Mouse (Mus musculus) kidney, adult 18-20 months (tissue): ENCODE measurements around the gene Palm2.
A peak's percentile ranks its signal among the peaks of the same experiment; 100 is the strongest.

Source experiments
- DNase-seq: peaks from one replicate; pipeline ENCODE4 v3.0.0; 2021

Palm2 gene

DNA sequence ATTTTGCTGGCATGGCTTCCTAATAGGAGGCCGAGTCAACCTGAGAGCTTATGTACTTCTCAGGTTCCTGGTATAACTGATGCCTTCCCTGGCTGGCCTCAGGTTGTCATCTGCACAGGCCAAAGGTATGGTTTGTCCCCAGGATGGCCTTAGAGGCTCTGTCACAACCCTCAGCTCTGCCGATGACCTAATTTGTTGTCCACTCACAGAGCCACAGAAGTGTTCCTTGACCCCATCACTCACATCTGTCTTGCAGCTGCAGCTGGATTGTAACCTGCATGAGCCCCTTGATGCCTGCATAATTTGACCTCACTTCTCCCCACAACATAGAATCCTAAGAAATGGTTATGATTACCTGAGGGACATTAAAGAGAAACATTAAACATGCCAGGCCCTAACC lies 190.8 kb downstream of the Palm2 start:
- DNase-seq, result no peak

DNA sequence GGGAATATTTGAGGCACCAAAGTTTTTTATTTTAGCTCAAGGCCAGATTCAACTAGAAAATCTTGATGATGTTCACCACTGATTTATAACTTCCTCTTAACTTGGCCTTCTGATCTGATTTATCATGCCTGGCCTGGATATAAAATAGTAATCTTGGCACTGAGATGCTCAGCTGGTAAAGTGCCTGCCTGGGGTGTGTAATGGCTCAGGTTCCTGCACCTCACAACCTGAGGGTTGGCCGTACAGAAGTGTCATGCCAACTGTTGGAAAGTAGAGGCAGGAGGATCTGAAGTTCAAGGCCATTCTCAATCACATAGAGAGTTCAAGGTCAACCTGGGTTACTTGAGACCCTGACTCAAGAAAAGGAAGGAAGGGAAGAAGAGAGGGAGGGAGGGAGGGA lies 191.3 kb downstream of the Palm2 start:
- DNase-seq, result no peak

DNA sequence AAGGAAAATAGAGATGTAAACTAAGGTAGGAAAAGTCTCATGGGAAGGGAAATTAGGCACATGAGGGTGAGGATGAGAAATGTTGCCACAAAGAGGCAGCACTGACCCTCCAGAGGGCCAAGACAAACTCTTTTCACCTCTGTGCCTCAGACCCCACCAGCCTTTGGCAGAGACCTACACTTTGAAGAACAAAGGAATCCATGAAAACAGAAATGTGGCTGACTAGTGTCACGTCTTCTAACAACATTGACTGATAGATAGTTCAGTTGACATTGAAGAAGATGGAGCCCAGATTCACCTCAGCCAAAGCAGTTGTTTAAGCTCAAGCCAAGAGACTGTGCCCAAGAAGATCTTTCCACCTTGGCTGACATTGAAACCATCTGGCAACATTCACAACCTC lies 191.7 kb downstream of the Palm2 start:
- no peak for DNase-seq

DNA sequence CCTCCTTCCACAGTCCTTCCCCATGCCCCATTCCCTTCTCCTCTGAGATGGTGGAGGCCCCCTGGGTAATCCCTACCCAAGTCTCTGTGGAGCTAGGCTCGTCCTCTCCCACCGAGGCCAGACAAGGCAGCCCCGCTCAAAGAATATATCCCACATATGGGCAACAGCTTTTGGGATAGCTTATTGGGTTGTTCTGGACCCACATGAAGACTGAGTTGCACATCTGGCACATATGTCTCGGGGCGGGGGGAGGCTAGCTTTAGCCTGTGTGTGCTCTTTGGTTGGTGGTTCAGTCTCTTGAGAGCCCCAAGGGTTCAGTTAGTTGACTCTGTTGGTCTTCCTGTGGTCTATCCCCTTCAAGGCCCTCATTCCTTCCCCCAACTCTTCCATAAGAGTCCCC lies 192.9 kb downstream of the Palm2 start:
- no peak for DNase-seq

DNA sequence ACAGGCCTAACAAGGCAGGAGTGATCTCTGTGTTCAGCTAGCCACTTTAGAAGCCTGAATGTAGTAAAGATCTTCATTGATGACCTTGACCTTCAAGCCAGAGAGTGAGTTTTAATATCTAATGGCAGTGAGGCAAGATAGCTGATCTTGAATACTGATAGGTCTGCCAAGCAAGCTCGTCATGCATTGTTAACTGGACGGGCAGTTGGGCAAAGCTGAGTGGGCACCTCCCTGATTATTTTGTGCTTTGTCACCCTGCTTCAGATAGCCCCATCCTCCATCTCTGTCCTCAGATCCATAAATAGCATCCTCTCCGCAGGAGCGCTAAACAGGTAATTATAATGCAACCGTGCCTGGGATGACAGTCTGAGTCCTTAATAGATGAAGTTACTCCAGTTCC lies 198.3 kb downstream of the Palm2 start:
- DNase-seq, result no peak

DNA sequence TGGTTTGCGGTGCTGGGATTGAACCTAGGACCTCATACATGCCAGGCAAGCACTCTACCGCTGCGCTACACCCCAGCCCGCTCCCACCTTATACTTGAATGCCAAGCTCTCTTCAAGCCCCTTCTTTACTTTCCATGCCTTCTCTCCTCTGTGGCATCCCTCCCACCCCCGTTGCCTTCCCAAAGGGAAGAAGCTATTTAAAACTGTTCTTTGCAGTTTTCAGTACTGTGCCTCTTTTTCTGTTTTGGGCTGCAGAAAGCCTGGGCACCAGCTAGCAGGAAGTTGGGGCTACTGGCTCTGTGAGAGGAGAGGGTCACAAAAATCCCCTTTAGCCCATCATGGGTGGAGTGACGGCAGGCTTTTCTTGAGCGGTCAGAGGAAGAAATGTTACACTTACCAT lies 199.0 kb downstream of the Palm2 start:
- no peak for DNase-seq

DNA sequence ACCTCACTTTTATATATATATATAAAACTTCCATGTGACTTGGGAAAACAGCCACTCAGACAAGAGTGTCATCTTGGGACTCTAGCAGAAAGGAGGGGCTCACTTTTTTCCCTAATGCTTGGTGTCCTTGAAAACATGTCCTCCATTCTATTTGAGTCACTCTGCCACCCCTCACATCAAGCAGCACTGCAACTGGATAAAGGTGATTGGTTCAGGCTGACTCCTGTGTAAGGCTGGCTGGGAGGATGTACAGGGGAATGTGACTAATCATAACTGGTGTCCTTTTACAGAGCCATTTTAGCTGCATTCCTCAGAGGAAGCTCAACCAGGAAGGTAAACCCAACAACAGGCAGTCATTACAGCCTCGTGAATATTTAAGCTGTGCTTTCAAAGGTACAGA lies 200.9 kb downstream of the Palm2 start:
- DNase-seq, result no peak

DNA sequence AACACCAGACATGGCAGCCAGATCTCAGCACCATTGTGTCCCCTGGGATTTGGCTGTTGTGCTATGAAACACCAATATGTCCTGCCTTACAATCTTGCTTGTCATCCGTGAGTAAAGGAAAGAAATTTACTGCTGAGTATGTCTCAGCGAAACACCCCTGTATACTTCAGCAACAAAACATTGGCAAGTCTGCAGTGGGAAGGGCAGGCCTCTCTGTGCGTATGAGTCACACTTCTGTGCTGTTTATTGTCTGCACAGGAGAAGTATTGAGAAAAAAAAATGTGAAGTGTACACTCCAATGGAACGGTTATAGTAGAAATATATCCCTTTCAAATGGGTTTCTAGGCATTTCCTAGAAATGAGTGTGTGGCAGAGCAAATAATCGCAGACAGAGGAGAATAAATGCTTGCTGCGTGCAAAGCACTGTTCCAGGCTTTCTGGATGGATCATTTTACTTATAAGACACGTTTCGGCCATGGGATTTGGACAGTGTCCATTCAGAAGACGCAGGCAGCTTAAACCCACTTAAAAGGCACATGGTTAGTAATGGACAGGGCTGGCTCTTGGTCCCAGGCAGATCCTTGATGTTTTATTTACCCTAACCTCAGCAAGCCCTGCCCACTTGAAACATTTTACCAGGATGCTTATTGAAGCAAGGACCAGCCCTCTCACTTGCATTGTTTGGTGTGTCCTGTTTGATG lies 202.9 kb downstream of the Palm2 start:
- no peak for DNase-seq

DNA sequence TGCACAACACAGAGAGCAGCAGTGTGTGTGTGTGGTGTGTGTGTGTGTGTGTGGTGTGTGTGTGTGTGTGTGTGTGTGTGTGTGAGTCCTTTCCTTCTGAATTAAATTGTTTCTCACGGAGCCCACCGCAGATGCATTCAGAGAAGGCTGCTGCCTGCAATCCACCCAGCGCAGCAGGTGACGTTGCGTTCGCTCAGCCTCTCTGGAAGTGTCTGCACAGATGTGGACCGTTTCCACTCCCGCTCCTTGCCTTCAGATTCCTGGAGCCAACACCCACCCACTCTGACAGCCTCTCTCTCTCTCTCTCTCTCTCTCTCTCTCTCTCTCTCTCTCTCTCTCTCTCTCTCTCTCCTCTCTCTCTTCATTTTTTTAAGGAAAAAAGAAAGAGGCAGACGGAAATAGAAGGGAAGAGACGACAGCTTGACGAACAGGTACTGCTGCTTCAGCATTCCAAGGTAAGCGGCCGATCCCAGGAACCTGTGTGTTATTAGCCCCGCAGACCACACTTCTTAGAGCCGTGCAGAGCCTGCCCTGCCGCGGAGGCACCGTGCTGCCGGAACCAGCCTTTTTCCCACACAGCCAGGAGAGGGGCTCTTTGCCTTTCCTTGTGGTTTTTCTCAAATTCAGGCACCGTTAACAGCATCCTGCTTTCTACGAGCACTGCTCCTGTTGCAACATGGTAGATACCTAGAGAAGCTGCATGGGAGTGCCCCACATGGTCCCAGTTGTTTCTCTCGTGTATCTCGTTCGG lies 203.8 kb downstream of the Palm2 start:
- DNase-seq, result no peak

DNA sequence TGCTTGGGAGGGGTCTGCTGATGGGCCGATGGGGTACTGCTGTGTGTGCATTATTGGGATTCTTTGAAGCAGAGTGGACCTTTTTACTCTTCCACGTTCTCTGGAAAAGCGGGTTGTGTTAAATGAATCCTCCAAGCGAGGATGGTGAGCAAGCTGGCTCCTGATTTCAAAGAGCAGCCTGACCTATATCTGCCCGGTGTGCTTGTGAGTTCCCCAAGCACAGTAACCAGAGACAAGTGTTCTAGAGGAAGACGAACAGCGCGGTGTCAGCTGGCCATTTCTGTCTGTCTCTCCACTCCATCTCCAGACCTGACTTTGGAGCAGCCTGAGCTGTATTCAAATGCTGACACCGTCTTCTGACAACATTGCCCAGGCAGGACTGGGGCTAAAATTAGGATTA lies 204.9 kb downstream of the Palm2 start:
- no peak for DNase-seq

DNA sequence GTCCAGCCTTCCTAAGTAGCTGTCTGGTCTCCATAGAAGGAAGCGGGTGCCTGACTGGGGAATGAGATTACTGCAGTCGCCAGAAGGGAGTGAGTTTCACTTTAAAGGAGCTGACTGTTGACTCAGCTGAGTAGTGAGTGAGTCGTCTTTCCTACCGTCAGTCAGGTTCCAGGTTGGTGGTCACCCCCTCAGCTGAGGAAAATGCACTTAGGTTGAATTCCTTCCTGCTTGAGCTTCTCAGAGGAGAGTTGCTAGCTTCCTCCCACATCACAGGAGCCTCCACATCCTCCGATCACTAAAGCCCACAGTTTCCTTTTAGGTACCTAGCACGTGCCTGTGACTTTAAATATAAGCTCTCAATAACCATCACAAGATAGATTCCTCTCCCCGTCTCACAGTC lies 206.2 kb downstream of the Palm2 start:
- DNase-seq, result no peak

DNA sequence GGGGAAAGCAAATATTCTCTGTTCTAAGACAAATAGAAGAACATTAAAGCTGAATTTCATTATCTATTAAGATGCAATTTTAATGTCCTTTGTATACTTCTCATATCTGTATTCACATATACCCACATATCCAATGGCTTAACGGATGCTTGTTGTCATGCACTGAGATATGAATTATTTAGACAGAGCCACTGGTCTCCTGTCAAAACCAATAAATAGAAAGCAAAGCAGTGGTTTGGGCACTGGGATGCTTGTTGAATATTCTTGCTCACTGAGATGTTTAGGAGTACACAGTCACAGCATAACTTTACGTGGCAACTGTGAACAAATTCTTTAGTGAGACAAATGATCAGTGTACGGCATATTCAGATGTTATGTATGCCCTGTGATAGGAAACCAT lies 206.9 kb downstream of the Palm2 start:
- no peak for DNase-seq

DNA sequence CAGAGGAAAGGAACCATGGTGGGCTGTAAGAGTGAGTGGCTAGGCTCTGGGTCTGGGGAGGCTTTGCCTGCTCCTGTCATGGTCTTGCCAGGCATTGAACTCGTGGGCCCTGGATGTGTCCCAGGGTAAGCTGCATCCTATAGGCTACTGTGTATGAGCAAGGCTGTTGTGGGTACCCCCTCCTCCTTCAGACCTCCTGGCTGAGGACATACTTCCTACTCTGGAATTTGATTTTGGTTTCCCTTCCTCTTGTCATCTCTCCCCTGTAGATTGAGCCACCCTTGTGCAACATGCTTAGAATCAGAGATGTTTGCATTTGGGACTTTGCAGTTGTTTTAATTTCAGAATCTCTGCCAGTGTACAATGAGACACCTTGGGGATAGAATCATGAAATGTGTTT lies 216.9 kb downstream of the Palm2 start:
- DNase-seq, result no peak

DNA sequence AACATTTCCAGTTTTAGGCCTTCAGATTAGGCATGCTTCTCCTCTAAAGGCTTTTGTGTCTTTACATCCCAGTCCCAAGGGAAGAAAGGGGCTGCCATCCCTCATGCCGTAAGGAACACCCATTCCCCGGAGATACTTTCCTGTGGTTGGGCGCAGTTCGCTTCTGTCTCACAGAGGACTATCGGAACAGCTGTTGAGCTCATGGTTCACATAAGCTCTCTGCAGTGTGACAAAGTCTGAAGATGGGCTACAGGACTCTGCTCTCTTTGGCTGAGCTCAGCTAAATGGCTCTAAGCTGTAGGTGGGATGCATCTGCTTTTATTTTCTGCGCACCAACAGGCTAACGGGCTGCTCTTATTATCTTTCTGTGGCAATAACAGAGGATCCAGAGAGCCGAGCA lies 217.5 kb downstream of the Palm2 start:
- DNase-seq, result no peak

DNA sequence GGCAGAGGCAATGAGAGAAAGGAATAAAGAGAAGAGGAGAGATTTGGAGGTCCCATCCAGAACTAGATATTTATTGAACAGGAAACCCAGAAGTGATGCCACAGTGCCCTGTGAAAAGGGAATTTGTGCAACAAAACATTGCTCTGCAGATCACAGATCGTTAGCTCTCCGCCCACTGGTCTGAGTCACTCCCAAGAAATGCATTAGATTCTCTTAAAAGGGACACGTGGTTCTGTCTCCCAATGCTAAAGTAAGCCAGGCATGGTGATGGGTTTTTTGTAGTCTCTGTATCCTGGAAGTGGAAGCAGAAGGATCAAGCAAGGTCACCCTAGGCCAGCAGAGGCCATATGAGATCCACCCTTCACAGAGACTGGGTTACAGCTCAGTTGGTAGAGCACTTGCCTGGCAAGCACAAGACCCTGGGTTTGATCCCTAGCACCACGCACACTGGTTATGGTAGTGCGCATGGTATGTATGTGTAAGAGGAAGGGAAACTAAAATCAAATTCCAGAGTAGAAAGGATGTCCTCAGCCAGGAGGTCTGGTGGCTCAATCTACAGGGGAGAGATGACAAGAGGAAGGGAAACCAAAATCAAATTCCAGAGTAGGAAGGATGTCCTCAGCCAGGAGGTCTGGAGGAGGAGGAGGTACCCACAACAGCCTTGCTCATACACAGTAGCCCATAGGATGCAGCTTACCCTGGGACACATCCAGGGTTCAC lies 218.3 kb downstream of the Palm2 start:
- no peak for DNase-seq

DNA sequence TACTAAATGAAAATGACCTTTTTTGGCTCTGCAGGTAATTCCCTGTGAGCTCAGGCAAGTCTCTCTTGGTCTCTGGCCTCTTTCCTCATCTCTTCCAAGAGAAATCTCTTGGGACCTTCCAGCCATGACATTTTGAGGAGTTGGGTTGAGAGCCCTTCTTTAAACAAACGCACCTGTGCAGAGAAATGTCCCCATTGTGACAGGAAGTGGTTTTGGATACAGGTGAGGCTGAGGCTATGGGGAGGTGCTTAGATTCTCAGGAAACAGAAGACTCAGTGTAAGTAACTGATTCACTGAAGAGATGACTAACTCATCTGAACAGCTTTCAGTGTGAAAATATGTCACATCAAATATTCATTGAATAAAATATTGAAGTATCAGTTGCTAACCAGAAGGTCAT lies 221.9 kb downstream of the Palm2 start:
- no peak for DNase-seq

DNA sequence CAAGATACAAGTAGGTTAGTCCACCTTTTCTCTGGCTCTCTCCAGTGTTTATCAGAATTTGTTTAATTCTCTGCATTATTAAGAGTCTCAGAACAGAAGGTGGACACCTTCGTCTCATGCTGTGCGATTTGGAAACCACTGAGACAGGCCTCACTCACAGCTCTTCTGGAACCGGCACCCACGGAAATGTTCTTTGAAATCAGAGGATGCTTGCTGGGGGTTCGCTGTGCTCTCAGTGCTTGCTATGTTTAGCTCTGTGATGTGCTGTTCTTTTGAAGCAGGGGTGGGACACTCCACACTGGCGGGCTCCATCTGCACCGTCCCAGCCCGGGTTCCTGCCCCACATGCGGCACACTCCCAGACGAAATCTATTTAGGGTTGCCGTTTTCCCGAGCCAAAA lies 222.3 kb downstream of the Palm2 start:
- no peak for DNase-seq

DNA sequence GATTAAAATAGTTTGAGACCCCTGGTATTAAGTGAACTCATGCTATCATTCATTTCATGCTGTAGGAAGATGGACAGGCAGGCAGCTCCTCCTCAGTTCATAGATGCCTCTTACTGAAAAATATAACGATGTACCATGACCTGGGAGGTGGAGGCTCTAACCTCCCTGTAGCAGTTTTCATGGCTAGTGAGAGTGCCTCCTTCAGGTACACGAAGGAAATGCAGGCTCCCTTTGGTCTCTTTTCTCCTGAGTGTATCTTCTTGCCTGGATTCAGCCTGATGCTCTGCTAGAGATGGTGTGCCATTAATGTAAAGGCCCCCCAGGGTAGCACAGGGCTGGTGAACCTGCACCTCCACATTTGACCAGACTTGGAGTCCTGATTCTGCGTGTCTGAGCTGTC lies 222.8 kb downstream of the Palm2 start:
- DNase-seq, result no peak

DNA sequence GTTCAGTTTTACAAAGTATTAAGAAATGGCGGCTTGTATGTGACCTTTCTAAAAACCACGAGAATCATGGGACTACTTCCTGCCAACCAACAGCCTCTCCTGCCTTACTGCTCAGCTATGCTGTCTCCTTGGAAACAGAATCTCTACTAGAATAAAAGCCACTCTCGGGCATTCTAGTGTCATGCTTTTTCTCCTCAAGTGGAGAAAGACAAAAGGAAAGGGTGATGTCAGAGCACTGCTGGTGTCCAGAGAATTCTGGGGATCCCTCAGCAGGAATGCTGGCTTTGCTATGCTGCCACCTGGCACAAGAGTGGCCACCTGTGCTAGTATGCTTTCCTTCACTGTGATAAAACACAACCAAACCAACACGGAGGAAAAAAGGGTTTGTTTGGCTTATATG lies 226.4 kb downstream of the Palm2 start:
- no peak for DNase-seq

DNA sequence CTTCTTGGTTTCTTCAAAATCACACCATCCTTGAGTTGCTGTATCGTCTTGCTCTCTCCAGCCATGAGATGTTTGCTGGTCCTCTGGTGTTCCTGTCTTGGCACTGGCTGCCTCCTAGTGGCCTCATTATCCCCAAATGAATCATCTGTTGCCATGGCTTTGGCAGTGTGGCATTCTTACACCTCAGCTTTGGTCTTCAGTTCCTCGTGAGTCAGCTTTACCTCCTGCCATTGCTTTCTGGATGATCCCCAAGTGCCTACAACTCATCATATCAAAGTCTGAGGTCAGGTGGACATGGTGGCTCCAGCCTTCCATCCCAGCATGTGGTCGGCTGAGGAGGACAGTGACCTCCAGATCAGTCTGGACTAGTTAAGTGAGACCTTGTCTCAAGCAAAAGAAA lies 232.1 kb downstream of the Palm2 start:
- no peak for DNase-seq

DNA sequence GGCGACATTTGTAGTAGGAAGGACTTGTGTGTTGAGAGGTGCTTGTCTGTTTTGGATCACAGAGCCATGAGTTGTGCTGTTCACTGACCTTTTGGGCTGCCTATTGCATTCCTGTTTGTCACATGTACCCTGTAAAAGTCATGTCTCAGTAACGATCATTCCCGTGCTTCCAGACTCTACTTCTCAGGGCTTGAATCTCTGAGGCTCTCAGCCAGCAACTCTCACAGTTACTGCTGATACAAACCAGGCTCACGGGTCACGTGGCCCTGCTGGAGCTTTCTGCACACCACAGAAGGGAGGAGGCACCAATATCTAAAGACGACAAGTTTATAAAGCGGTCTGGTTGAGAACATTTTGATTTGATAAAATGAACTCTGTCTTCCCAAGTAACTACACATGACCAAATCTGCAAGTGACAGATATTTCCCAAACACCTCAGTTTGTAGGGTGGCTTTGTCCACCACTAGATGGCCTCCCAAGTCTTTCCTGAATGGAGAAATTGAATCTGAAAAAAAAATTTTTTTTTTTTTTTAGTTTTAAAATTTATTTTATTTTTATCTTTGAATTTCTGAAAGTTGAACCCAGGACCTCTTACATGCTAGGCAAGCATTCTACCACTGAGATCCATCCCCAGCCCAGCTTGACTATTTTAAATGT lies 236.9 kb downstream of the Palm2 start:
- peak; percentile 17 for DNase-seq

DNA sequence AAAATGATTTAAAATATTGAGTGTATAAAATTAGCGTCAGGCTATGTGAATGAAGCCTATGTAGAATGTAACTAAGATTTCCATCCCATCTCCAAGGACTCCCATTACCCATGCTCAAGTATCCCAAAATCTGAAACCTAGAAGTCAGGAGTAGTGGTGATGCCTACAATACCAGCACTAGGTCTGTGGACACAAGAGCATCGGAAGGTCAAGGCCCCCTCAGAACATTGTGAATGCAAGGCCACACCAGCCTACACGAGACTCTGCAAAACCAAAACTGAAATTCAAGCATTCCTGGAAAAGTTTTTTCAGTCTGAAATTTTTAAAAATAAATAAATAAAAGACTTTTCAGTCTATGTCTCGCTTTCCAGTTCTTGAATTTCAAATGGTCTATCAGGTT lies 238.5 kb downstream of the Palm2 start:
- no peak for DNase-seq

DNA sequence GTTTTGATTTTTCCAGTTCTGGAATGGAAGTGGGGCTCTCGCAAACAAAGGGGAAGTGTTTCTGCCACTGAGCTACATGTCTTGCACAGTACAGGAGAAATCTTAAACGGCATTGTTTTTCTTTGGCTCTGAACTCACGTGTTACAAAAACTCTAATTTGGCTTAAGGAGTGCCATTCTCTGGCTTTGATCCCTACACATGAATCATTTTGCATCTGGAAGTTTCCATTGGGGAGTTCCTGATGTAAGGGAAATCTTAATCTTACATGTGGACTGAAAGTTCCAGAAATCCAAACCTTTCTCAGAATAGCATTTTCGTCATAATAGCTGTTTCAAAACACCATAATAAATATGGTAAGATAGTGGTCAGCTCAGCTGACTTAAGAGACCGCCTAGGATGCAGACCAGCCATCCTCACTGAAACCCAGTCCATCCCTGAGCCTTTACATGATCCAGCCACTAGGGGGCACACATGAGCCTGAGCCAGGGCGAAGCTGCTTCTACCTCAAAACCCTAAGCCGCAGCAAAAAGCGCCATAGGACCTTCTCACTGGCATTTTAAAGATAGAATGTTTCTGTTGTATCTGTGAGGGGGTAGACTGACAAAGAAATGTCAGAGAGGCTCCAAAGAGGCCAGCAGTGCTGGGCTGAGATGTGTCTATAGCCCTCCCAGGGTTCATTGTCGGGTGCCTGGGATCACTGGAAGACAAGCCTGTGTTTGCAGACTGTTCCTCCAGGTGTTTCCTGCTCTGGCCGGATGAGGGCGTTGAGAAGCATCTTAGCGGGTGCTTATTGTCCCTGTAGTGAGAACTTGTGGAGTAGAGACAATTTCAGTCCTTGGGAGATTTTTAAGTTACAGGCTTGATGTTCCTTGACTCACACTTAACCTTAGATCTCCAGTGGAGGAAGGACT lies 239.2 kb downstream of the Palm2 start:
- peak; percentile 91 for DNase-seq
